Mouse (Mus musculus) ovary, postnatal 36 days (tissue): ENCODE measurements at regions not wholly inside any gene's neighbourhood (a gene's known extent, or its start where the extent isn't known, plus 50 kb on each side); places are given as distances from the start of the nearest gene placed in this dataset.
"Not testable (repeated sequence)": the region's sequence is repeated elsewhere in the genome, so short reads cannot be mapped to it uniquely, and the experiment has no call there.

Experiments used
- DNase-seq: peaks from one replicate; pipeline ENCODE4 v3.0.0; 2022; ENCODE audit warnings: low spot score, mixed read lengths

- DNase-seq = no peak
Observed at GRCm38 (mm10) chr13:72541706-72542105, 86.9 kb upstream of the Irx2 start.

- DNase-seq = no peak
Observed at GRCm38 (mm10) chr13:72557951-72558350, 70.7 kb upstream of the Irx2 start.

- no peak for DNase-seq
Observed at GRCm38 (mm10) chr13:72571871-72572270, 56.7 kb upstream of the Irx2 start.

- DNase-seq = no peak
Observed at GRCm38 (mm10) chr13:72572846-72573245, 55.8 kb upstream of the Irx2 start.

- DNase-seq = not testable (repeated sequence)
Observed at GRCm38 (mm10) chr13:72574126-72574525, 54.5 kb upstream of the Irx2 start.

GRCm38 (mm10) chr13:72576485-72576884 lies 52.1 kb upstream of the Irx2 start:
- no peak for DNase-seq

- DNase-seq = no peak
Observed at GRCm38 (mm10) chr13:72578416-72578815, 50.2 kb upstream of the Irx2 start.
